Mouse (Mus musculus): ENCODE results near the gene Traip. TPM values are rescaled to one million over a fixed set of nuclear protein-coding genes. Genes with fewer than 3 reads are reported as not detected.

Gene Traip
- 10.0 and 11.1 TPM in 2 replicates for polyA plus RNA-seq (2015; fragmentation: Nextera tagmentation; extraction: Ambion mirVana)

DNA sequence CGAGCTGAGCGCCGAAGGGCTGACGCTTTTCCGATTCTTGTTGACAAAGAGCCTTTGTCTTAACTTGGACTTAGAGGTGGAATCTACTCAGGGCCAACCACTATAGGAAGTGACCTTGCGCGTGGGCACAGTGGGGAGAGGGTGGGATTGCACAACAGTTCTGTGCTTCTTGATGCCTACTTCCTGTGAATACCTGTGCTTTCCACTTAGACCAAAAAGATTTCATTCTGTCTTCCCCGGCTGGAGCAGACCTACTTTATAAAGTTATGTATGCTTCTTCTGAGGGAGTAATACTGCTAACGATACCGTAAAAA is at the start of gene Traip:
Gene Traip (plus strand): TSS at position 215 of the 314 bp plus-strand sequence.

GRCm38 (mm10) chr9:107906252-107906966 is 43.5 kb upstream of the Traip start, which contains the start of gene Mst1r:
TSS of gene Mst1r (plus strand) at chr9:107906873.

DNA sequence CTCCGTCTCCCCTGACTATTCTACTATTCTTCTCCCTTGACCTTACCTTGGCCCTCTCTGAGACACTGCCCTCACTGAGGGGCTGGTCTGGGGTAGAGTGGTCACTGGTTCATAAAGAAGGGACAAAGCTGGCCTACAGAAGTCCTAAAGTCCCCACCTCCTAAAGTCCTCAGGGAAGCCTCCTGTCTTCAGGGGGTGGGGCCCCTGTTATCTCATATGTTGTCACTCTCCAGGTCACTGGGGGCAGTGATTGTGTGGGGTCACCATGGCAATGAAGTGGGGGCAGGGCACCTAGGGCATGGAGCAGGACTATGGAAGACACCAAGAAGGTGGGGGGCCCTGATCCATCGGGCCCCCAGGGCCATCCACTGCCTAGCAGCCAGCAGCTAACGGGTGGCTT is 21.8 kb upstream of the Traip start, which contains the start of gene Actl11:
Gene Actl11 (plus strand): TSS at position 301 of the 400 bp plus-strand sequence.

GRCm38 (mm10) chr9:107935374-107935773 is 14.6 kb upstream of the Traip start, which contains the start of gene Camkv:
TSS of gene Camkv (plus strand) at chr9:107935674.

DNA sequence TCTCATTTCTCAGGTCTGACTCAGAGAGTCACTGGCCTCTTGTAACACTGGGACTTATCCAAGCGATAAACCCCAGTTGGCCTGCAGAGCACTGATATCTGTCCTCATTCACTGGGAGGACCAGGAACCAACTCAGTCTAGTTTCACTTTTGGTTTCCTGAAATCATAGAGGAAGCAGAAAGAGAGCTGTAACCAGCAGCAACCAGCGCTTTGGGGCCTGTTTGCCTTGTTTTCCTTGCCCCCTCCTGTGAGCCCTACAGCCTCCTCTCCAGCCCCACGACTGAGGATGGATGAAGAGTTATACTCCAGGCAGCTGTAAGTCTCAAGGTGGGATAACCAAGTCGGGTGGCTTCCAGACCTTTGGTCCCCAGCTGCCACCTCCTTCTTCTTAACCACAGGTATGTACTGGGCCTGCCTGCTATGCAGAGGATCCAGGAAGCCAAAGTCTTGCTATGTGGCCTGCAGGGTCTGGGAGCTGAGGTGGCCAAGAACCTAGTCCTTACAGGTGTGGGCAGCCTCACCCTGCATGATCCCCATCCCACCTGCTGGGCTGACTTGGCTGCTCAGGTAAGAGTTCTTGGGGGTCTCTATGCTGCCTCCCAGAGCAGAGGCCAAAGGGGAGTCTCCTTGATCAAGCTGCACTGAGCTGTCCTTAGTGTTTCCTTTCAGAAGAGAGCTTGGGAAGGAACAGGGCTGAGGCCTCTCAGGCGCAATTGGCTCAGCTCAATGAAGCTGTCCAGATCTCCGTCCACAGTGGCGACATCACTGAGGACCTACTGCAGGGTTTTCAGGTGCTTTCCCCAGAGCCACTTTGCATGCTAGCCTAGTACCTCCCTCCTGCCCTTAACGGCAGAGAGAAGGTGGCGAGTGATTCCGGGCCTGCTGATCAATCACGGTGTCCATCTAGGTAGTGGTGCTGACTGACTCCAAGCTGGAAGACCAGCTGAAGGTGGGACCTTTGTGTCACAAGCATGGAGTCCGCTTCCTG is 25.8 kb downstream of the Traip start, which contains the start of gene Uba7:
Gene Uba7 (plus strand): TSS at position 107 of the 988 bp plus-strand sequence.

DNA sequence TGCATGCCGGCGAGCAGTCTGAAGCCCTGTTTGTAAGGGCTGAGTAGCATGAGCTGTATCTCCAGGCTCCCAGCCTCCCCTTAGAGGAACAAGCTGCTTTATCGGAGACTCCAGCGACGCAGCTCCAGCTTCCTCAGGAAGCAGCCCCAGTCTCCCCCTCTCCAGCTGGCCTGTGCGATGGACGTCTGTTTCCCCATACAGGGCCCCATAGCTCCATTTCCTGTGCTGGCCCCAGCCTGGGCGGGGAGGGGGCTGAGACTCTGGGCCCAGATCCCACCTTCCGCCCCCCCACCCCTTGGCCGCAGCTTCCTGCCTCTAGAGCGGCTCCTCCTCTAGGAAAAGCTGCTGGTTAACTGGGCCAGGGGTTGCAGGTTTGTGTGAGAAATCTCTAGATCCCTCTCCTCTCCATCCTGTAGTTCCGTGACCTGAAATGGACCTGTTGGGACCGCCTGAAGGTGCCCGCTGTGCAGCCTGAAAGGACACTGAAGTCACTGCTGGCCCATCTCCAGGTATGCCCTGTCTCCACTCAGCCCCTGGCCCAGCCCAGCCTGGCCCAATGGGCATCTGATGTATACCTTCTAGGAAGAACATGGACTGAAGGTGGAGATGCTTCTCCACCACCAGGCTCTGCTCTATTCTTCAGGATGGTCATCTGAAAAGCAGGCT is 32.9 kb downstream of the Traip start, which contains the start of gene Gm20661:
Gene Gm20661 (plus strand): TSS at position 378 of the 666 bp plus-strand sequence.

GRCm38 (mm10) chr9:107985131-107986119 is 35.5 kb downstream of the Traip start, which contains the start of gene Inka1:
TSS of gene Inka1 (minus strand) at chr9:107985879.

DNA sequence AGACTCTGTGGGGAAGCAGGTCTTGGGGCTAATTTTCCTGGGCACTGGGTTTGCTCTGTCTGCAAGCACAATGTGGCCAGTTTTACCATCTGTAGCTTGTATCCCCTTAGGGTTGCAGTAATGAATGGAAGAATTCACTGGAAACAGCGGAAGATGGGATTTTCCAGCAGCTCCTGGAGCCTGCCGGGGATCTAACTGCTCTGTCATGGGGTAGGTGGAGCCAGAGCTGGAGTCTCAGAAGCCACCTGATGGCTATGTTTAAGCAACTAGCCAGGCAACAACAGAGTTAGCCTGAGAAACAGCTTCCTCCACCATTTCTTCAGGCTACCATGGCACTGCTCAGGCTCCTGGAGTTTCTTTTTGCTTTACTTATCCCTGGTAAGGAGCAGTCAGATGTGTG is 42.3 kb downstream of the Traip start, which contains the start of gene Cdhr4:
Gene Cdhr4 (plus strand): TSS at position 301 of the 400 bp plus-strand sequence.

GRCm38 (mm10) chr9:107996049-107996448 is 46.1 kb downstream of the Traip start, which contains the start of gene Gm20662:
TSS of gene Gm20662 (plus strand) at chr9:107996349.

DNA sequence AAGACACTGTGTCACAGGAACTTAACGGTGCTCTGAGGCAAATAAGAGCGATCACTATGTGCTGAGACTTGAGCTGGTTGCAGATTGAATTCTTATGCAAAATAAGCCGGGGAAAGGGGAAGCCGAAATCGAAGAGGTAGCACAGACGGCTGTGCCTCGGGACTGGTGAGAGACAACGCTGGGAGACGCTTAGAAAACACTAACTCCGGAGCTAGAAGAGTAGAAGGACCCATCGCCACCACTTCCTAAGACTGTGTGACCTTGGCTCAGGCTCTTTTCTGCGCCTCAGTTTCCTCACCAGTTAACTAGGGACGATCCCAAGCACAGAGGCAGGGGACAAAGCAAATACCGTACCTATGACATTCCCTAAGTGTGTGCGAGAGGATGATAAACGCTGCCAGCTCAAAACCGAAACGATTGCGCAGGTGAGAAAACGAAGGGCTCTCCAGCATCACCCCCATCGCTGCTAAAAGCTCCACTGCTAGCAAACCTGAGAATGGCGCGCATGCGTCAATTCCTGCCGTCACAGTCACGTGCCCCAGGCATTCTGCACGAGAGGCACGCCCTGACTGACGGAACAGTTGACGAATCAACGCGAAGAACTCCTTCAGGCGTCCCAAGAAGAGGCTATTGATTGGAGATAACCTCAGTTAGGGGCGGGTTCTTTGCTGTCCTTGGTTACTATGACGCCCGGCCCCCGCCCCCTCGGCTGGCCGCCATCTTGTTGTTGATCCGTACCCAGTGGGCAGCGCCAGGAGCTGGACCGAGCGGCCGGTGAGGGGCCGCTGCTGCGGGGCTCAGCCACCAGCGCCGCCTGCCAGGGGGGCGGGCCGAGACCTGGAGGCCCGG is 52.2 kb downstream of the Traip start, which contains the start of gene Ip6k1:
Gene Ip6k1 (plus strand): TSS at position 580 of the 849 bp plus-strand sequence.

Other genes with a start within 250 kb of the Traip start
- gene Sema3f, start 239.7 kb upstream of the Traip start, polyA plus RNA-seq (2015; fragmentation: Nextera tagmentation; extraction: Ambion mirVana), result 5.7 and 6.2 TPM in 2 replicates
- 54.4 and 75.5 TPM in 2 replicates for gene Rbm5, start 179.1 kb upstream of the Traip start, polyA plus RNA-seq (2015; fragmentation: Nextera tagmentation; extraction: Ambion mirVana)
- 25.9 and 43.6 TPM in 2 replicates for gene Rbm6, start 76.9 kb upstream of the Traip start, polyA plus RNA-seq (2015; fragmentation: Nextera tagmentation; extraction: Ambion mirVana)
- gene Mon1a, start 62.0 kb upstream of the Traip start, polyA plus RNA-seq (2015; fragmentation: Nextera tagmentation; extraction: Ambion mirVana), result 10.5 and 11.8 TPM in 2 replicates
- gene Mst1r, start 43.3 kb upstream of the Traip start, polyA plus RNA-seq (2015; fragmentation: Nextera tagmentation; extraction: Ambion mirVana), result 5.1 and 5.4 TPM in 2 replicates
- gene Actl11, start 21.7 kb upstream of the Traip start, polyA plus RNA-seq (2015; fragmentation: Nextera tagmentation; extraction: Ambion mirVana), result not detected in 2 replicates
- 3.1 and 4.4 TPM in 2 replicates for gene Camkv, start 14.5 kb upstream of the Traip start, polyA plus RNA-seq (2015; fragmentation: Nextera tagmentation; extraction: Ambion mirVana)
- 30.4 and 55.9 TPM in 2 replicates for gene Uba7, start 25.4 kb downstream of the Traip start, polyA plus RNA-seq (2015; fragmentation: Nextera tagmentation; extraction: Ambion mirVana)
- gene Gm20661, start 32.9 kb downstream of the Traip start, polyA plus RNA-seq (2015; fragmentation: Nextera tagmentation; extraction: Ambion mirVana), result 0.66 and 0.84 TPM in 2 replicates
- gene Inka1, start 35.7 kb downstream of the Traip start, polyA plus RNA-seq (2015; fragmentation: Nextera tagmentation; extraction: Ambion mirVana), result 36.0 and 45.0 TPM in 2 replicates
- gene Cdhr4, start 42.4 kb downstream of the Traip start, polyA plus RNA-seq (2015; fragmentation: Nextera tagmentation; extraction: Ambion mirVana), result 1.8 and 2.6 TPM in 2 replicates
- gene Gm20662, start 46.2 kb downstream of the Traip start, polyA plus RNA-seq (2015; fragmentation: Nextera tagmentation; extraction: Ambion mirVana), result 0.73 TPM in 1 of 2 replicates, not detected in the other
- 45.9 and 52.5 TPM in 2 replicates for gene Ip6k1, start 52.4 kb downstream of the Traip start, polyA plus RNA-seq (2015; fragmentation: Nextera tagmentation; extraction: Ambion mirVana)
- gene Gmppb, start 99.1 kb downstream of the Traip start, polyA plus RNA-seq (2015; fragmentation: Nextera tagmentation; extraction: Ambion mirVana), result 17.3 and 23.9 TPM in 2 replicates
- 1.7 and 2.4 TPM in 2 replicates for gene Amigo3, start 103.0 kb downstream of the Traip start, polyA plus RNA-seq (2015; fragmentation: Nextera tagmentation; extraction: Ambion mirVana)
- 2.1 and 2.7 TPM in 2 replicates for gene Mst1, start 130.3 kb downstream of the Traip start, polyA plus RNA-seq (2015; fragmentation: Nextera tagmentation; extraction: Ambion mirVana)
- gene Rnf123, start 133.2 kb downstream of the Traip start, polyA plus RNA-seq (2015; fragmentation: Nextera tagmentation; extraction: Ambion mirVana), result 16.6 and 22.3 TPM in 2 replicates
- 43.5 and 58.7 TPM in 2 replicates for gene Apeh, start 144.5 kb downstream of the Traip start, polyA plus RNA-seq (2015; fragmentation: Nextera tagmentation; extraction: Ambion mirVana)
- 0.76 and 1.3 TPM in 2 replicates for gene Bsn, start 240.2 kb downstream of the Traip start, polyA plus RNA-seq (2015; fragmentation: Nextera tagmentation; extraction: Ambion mirVana)

Data from adrenal gland, postnatal 0 days (tissue).